Mouse (Mus musculus) thymus, adult 2 months (tissue): Measurements from ENCODE around the gene Rell1.

Source experiments
- CTCF ChIP-seq: fragments of 200-500 bp; IDR thresholded peaks from 2 replicates; pipeline ENCODE4 v1.5.1; 2012; ENCODE audit warnings: mild to moderate bottlenecking, control low read depth, low read length, moderate library complexity, borderline replicate concordance; ENCODE audit not compliant: control insufficient read depth, poor library complexity, insufficient read depth; ENCODE audit errors: extremely low read depth
- POLR2A ChIP-seq: fragments of 200-500 bp; IDR thresholded peaks from 2 replicates; pipeline ENCODE4 v1.6.1; 2012; ENCODE audit warnings: mild to moderate bottlenecking, low read length, control low read depth, moderate library complexity; ENCODE audit not compliant: control insufficient read depth, poor library complexity, insufficient read depth; ENCODE audit errors: extremely low read depth

- TF ChIP-seq CTCF (no peak), POLR2A (no peak)
These were observed 33.1 kb downstream of the Rell1 start for GRCm38 (mm10) chr5:63935581-63935980.
